Mouse (Mus musculus) right cerebral cortex, postnatal 36 days (tissue): ENCODE results near the gene Dock3.
"Not testable (repeated sequence)": the region's sequence is repeated elsewhere in the genome, so short reads cannot be mapped to it uniquely, and the experiment has no call there.

ENCODE experiments used
- DNase-seq, 2 experiments: peaks; one replicate each; pipeline ENCODE4 v3.0.0; 2022; ENCODE audit warnings: low spot score in 2 of 2, mixed read lengths in 1 of 2

Dock3 gene

GRCm38 (mm10) chr9:107255596-107255995, 23.9 kb upstream of the Dock3 start:
- no peak for DNase-seq

DNA sequence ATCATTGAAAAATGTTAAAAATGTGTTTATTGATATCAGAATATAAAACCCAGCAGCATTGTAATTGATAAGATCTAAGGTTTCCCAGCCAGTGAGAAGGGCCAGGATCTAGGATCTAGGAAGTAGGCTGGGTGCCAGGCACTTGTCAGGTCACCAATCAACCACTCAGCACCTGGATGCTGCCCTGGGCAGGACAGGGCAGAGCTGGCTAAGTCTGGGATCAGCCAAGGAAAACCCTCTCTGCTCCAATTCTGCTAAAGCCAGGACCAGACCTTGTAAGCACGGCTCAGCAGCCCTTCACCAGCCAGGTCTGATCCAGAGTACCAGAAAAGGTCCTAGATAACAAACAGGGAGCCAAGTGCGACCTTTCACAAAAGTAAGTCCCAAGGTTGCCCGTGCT, 23.2 kb upstream of the Dock3 start:
- no peak for DNase-seq

DNA sequence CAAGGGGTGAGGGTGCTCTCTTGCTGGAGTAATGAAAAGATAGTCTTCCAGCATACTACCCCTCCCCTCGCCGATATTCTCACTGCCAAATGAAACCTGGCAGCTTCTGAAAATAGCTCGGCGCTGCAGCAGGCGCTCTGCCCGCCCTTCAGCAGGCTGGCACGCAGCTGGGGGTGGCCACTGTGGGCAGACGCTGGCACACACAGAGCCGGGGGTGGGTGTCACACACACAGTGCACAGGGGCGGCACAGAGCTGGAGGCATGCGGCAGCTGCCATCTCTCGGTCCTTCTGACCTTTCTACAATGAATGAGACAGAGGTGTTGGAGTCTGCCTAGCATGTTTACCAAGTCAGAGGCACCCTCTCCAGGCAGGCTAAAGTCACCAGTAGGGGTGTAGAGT, 22.8 kb upstream of the Dock3 start:
- peak; percentile 85 to 86 for DNase-seq

GRCm38 (mm10) chr9:107252164-107252563, 20.5 kb upstream of the Dock3 start:
- peak; percentile 77 to 83 for DNase-seq

- DNase-seq, result peak in 1 of 2 experiments; percentile 64
Measured at GRCm38 (mm10) chr9:107250416-107251337, 19.0 kb upstream of the Dock3 start.

DNA sequence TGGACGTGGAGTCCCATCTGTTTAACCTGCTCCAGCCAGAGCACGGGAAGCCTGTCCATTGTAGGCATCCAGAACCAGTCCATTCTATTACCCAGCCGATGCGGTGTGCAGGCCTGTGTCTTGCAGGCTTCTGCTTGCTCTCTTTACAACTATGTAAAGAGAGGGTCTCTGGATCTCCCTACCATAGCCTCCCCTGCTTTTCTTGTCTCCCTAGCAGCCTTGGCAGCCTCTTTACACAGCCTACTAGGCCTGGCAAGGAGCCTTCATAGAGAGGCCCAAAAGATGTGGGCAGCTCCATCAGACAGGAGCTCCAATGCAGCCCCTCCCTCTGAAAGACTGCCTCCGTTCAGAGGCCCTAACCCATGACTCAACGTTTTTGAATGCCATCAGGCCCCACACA, 17.4 kb upstream of the Dock3 start:
- DNase-seq, result peak in 1 of 2 experiments; percentile 71

DNA sequence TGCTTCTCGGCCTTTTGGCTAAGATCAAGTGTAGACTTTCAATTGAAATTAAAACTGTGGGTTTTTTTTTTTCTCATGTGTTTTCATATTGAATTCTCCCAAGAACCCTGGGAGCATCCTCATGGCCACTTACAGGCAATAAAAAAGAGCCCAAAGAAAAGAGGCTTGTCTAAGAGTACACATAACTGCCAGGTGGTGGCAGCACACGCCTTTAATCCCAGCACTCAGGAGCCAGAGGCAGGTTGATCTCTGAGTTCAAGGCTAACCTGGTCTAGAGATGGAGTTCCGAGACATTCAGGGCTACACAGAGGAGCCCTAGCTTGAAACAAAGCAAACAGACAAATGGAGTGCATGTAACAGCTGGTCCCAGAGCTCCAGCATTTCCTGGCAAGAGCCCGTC, 14.5 kb upstream of the Dock3 start:
- no peak for DNase-seq

DNA sequence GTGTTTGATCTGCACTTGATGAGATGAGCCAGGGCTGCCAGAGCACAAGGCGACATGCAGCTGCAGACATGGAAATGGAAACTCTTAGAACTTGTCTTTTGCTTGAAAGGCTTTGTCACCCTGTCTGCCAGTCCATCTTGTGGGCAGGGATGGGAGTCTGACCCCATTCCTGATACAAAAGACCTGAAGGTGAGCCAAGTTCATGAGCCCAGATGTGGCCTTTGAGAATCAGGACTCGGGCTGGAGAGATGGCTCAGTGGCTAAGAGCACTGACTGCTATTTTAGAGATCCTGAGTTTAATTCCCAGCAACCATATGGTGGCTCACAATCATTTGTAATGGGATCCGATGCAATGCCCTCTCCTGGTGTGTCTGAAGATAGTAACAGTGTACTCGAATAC, 13.6 kb upstream of the Dock3 start:
- no peak for DNase-seq

DNA sequence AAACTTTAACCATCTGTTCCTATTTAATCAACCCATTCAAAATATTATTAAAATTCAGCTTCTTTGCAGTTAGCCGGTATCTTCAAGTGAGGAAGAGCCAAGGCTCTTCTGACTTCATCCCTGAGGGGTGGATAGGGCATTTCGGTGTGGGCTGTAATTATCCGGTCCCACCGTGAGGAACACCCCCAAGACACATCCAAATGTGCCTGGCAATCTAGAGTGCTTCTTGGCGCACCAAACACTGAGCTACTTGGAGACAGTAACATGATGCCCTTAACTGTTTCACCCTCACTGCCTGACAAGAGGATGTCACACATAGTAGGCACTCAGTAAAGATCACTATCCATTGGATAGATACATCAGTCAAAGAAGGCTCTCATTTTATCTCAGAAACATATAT, 4.4 kb upstream of the Dock3 start:
- DNase-seq, result no peak

- DNase-seq, result peak in 1 of 2 experiments; percentile 69
Measured at GRCm38 (mm10) chr9:107235261-107235660, 3.6 kb upstream of the Dock3 start.

DNA sequence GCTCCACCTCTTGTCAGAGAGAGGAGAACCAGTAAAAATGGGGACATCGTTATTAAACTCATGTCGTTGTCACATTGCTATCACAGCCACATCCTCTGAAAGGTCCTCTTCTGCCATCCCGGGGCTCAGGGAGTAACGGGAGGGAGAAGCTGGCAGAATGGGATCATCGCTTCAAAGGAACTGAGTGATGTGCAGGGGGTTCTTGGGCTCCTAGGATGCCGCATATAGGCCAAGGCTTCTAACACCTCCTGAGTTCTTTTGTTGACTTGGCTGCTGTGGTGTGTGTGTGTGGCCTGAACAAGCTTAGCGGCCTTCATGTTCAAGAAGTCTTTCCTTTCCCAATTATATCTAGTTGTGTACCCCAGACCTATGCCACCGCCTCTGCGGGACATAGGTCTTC, 431 bp upstream of the Dock3 start:
- DNase-seq, result no peak

DNA sequence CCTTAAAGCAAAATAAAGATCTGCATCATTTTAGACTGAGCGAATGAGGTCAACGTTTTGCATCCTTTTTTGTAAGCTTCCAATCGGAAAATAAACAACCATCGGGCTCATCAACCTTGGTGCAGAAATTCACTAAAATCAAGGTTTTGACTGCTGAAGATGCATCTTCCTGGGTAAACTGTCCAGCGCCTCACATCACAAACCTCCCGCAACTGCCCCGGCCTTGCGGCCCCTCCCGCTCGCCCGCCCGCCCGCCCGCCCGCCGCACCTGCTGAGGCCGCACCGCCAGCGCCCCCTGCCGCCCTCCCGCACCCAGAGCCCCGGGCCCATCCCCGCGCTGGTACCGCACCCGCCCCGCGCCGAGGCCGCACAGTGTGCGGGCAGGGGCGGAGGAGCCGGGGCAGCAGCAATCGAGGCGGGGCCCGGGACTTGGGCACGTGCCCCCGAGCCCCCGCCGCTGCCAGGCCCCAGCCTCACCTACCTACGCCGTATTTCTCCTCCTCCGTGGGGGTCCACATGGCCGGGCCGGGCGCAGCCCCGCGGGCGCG, 644 bp downstream of the Dock3 start:
- DNase-seq, result peak in 1 of 2 experiments; percentile 59

DNA sequence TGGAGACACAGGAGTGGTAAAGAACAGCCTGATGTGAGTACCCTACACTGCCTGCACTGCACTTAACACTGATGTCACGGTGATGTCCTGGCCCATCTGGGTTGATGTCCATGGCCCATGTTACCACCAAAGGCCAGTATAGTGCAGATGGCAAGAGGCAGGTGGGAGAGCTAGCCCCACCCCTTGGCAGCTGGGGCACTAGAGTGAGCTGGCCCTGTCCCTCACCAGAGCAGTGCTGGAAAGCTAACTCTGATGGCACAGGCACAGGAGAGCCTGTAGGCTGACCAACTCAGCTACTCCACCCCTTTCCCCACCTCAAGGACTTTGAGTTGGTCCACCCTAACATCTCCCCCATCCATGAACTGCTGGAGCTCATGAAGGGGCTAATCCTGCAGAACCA, 7.1 kb downstream of the Dock3 start:
- no peak for DNase-seq

GRCm38 (mm10) chr9:107174831-107175230, 56.9 kb downstream of the Dock3 start:
- not testable (repeated sequence) for DNase-seq

DNA sequence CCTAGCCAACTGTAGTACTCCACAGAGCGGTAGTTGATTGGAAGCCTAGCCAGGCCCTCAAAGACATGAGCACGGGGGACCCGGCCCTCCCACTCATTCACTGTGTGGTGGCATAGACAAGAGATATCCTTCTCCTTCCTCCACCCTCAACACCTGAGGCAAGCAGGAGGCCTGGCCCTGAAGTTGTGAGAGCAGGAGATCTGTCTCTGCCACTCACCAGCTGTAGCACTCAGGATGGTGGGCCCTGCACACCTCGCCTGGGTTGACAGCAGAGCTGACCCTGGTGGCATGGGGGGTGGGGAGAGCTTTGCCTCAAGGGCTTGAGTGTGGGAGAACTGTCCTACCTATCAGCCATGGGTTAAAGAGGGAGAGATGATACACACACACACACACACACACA, 65.9 kb downstream of the Dock3 start:
- DNase-seq, result no peak

- no peak for DNase-seq
Measured at GRCm38 (mm10) chr9:107164825-107165224, 66.9 kb downstream of the Dock3 start.

DNA sequence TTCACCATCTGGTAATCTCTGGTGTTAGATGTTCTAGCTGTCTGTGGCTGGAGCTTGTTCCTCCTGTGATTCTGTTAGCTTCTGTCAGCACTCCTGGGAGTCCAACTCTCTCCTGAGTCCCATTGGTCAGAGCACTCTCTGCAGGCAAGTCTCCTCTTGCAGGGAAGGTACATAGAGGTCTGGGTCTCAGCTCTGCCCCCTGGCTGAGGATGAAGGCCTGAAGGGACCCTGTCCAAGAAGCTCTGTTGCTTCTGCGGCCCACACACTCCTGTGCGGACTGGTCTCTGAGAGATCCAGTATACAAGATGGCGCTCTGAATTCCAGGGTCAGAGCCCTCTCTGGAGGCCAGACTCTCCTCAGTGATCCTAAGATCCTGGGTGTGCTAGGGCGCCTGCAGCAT, 75.3 kb downstream of the Dock3 start:
- not testable (repeated sequence) for DNase-seq

- no peak for DNase-seq
Measured at GRCm38 (mm10) chr9:107112791-107113190, 118.9 kb downstream of the Dock3 start.

GRCm38 (mm10) chr9:107112056-107112455, 119.7 kb downstream of the Dock3 start:
- no peak for DNase-seq

DNA sequence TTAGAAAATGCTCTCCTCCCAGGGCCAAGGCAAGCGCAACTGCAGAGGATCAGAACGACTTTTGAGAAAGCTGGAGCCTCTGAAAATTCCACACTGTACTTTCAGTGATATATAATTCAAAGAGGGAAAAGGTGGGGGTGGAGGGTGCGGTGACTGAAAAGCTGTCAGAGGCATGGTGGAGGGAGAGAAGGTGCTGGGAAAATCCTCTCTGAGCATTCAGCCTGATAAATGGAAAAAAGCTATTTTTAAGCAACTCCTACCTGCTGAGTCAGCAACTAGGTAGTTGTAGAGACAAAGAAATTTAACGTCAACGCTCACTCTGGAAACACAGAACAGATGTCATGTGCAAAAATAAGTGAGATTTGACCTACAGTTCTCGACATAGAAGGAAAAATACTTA, 132.2 kb downstream of the Dock3 start:
- peak in 1 of 2 experiments; percentile 36 for DNase-seq

DNA sequence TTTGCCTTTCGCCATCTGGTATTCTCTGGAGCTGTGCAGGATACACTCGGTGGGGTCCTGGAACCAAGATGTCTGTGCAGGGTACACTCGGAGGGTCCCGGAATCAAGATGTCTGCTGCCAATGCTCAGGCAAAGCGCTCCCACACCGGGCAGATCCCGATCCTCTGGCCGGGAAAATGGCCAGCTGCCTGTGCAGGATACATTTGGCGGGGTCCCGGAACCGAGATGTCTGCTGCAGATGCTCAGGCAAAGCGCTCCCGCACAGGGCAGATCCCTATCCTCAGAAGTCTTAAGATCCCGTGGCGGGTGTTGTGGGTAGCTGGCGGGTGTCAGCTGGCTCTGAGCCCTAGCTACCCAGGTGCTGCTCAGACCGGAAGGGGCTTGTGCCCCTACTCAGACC, 142.3 kb downstream of the Dock3 start:
- not testable (repeated sequence) for DNase-seq

DNA sequence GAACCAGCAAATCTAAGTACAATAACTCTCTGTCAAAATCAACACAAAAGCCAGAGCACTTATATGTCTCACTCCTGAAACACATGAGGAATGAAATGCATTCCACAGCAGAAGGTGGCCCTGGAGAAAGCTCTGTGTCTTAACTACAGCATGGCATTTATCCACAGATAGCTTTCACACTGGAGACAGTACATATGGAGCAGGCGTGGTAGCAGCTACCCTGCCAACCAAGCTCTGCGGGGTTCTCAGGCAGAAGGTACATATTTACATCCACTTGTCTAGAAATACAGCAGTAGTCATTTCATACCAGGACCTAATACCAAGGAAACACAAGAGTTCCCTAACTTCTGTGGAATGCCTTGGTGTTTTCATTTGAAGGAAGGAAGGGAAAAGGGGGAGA, 144.2 kb downstream of the Dock3 start:
- DNase-seq, result peak; percentile 62 to 66

- no peak for DNase-seq
Measured at GRCm38 (mm10) chr9:107037947-107038346, 193.8 kb downstream of the Dock3 start.
